Mouse (Mus musculus) brown adipose tissue, adult 24 weeks (tissue): Measurements from ENCODE around the gene Phpt1. TPM values are rescaled to one million over a fixed set of nuclear protein-coding genes. Genes with fewer than 3 reads are reported as not detected.

Experiments
- H3K27ac ChIP-seq: fragments of 200-500 bp; replicated peaks from 2 replicates; pipeline ENCODE4 v1.5.1; 2012; ENCODE audit warnings: low read depth, mild to moderate bottlenecking, low read length
- H3K4me1 ChIP-seq: fragments of 200-500 bp; 2 replicates; pipeline ENCODE4 v1.6.1; 2012; ENCODE audit warnings: low read length, mixed read lengths; ENCODE audit not compliant: control insufficient read depth, insufficient read depth, insufficient read length
- H3K4me3 ChIP-seq: fragments of 200-500 bp; 2 replicates; pipeline ENCODE4 v1.5.1; 2012; ENCODE audit warnings: low read depth, mild to moderate bottlenecking, low read length, moderate library complexity; ENCODE audit not compliant: insufficient read depth
- polyA plus RNA-seq: library from polyadenylated mRNA; stranded (reverse); fragments of >200 nt; gene quantifications from 2 replicates; pipeline ENCODE4 v1.2.4, GENCODE M21; 2012; ENCODE audit not compliant: missing spikeins, insufficient read depth, insufficient read length

Gene Phpt1
- 70.7 and 86.8 TPM in 2 replicates for polyA plus RNA-seq

- Histone ChIP-seq H3K4me1 (peaks cover 3% of the 10 kb centered on the region; the same call in 1 of the 2 replicates), H3K27ac (peak within 1 kb of the TSS; percentile 86), H3K4me3 (peak within 1 kb of the TSS; percentile 83)
These were observed at the start of gene Phpt1, which contains the start of gene Mamdc4 for GRCm38 (mm10) chr2:25574579-25575431. TSS of gene Phpt1 (minus strand) at chr2:25575224. TSS of gene Mamdc4 (minus strand) at chr2:25574845.

GRCm38 (mm10) chr2:25621229-25622200 lies 46.5 kb upstream of the Phpt1 start, which contains the start of gene Tmem141:
TSS of gene Tmem141 (minus strand) at chr2:25622005.
- Histone ChIP-seq H3K4me1 (no peaks in the 10 kb centered on the region), H3K4me3 (peak within 1 kb of the TSS; percentile 78), H3K27ac (peak within 1 kb of the TSS; percentile 64; the same call in 1 of the 2 replicates)

GRCm38 (mm10) chr2:25620852-25621228 lies 45.8 kb upstream of the Phpt1 start:
- Histone ChIP-seq H3K4me3 (no peak overlapping the region), H3K4me1 (no peaks in the 10 kb centered on the region), H3K27ac (no peak overlapping the region)

GRCm38 (mm10) chr2:25620386-25620785 lies 45.4 kb upstream of the Phpt1 start:
- no peaks in the 10 kb centered on the region for H3K4me1 ChIP-seq
- no peak overlapping the region for H3K4me3 ChIP-seq
- no peak overlapping the region for H3K27ac ChIP-seq

- Histone ChIP-seq H3K4me3 (no peak within 1 kb of the TSS), H3K27ac (no peak within 1 kb of the TSS), H3K4me1 (no peaks in the 10 kb centered on the region)
These were observed 42.6 kb upstream of the Phpt1 start, which contains the start of gene Ccdc183 for GRCm38 (mm10) chr2:25617578-25617977. TSS of gene Ccdc183 (minus strand) at chr2:25617678.

GRCm38 (mm10) chr2:25616398-25616797 lies 41.4 kb upstream of the Phpt1 start:
- H3K27ac ChIP-seq, result no peak overlapping the region
- no peak overlapping the region for H3K4me3 ChIP-seq
- H3K4me1 ChIP-seq, result no peaks in the 10 kb centered on the region

GRCm38 (mm10) chr2:25608671-25609070 lies 33.6 kb upstream of the Phpt1 start:
- Histone ChIP-seq H3K27ac (no peak overlapping the region), H3K4me1 (0 out of 2 replicates have a peak, but pooled peaks cover 3% of the 10 kb centered on the region), H3K4me3 (peak overlapping the region; percentile 89)

- Histone ChIP-seq H3K4me1 (0 out of 2 replicates have a peak, but pooled peaks cover 3% of the 10 kb centered on the region), H3K27ac (peak within 1 kb of the TSS; percentile 56), H3K4me3 (peak within 1 kb of the TSS; percentile 89)
These were observed 33.0 kb upstream of the Phpt1 start, which contains the start of gene Rabl6 for GRCm38 (mm10) chr2:25607761-25608622. TSS of gene Rabl6 (minus strand) at chr2:25608521.

GRCm38 (mm10) chr2:25602526-25602925 lies 27.5 kb upstream of the Phpt1 start:
- Histone ChIP-seq H3K4me1 (0 out of 2 replicates have a peak, but pooled peaks cover 3% of the 10 kb centered on the region), H3K4me3 (no peak overlapping the region), H3K27ac (no peak overlapping the region)

- Histone ChIP-seq H3K27ac (no peak overlapping the region), H3K4me1 (no peaks in the 10 kb centered on the region), H3K4me3 (no peak overlapping the region)
These were observed 25.0 kb upstream of the Phpt1 start for GRCm38 (mm10) chr2:25600037-25600436.

- H3K27ac ChIP-seq, result no peak overlapping the region
- no peaks in the 10 kb centered on the region for H3K4me1 ChIP-seq
- H3K4me3 ChIP-seq, result no peak overlapping the region
These were observed 23.7 kb upstream of the Phpt1 start for GRCm38 (mm10) chr2:25598749-25599148.

- H3K4me3 ChIP-seq, result no peak overlapping the region
- H3K27ac ChIP-seq, result no peak overlapping the region
- H3K4me1 ChIP-seq, result no peaks in the 10 kb centered on the region
These were observed 21.9 kb upstream of the Phpt1 start for GRCm38 (mm10) chr2:25596765-25597510.

GRCm38 (mm10) chr2:25591863-25592262 lies 16.8 kb upstream of the Phpt1 start:
- no peaks in the 10 kb centered on the region for H3K4me1 ChIP-seq
- H3K27ac ChIP-seq, result no peak overlapping the region
- no peak overlapping the region for H3K4me3 ChIP-seq
